41 mouse cellular contexts compared by ENCODE assay signal in genomic region chrX:140887193-140887592, GRCm38 (mm10). TPM values are rescaled to one million over a fixed set of nuclear protein-coding genes. Genes with fewer than 3 reads are reported as not detected.
"Had no signal": no experiment of that assay in that cellular context is flagged by ENCODE, and none has a peak within 500 bp of the region (broad histone marks: within the 10 kb centered on the region; RNA-seq: fewer than 3 reads in every experiment).

No protein-coding gene starts in this region.

- ATAC-seq: liver, embryonic 12.5 days; lung, postnatal 0 days; midbrain, embryonic 13.5 days; midbrain, embryonic 15.5 days; midbrain, embryonic 16.5 days had no signal

- H3K36me3 ChIP-seq: limb, embryonic 10.5 days; limb, embryonic 12.5 days; limb, embryonic 13.5 days; limb, embryonic 15.5 days; liver, embryonic 12.5 days; liver, embryonic 13.5 days; liver, embryonic 15.5 days; lung, embryonic 15.5 days; midbrain, embryonic 10.5 days; midbrain, embryonic 12.5 days; midbrain, embryonic 13.5 days; midbrain, embryonic 15.5 days had no signal

- H3K9me3 ChIP-seq: limb, embryonic 10.5 days; limb, embryonic 12.5 days; limb, embryonic 13.5 days; limb, embryonic 15.5 days; liver, embryonic 12.5 days; liver, embryonic 13.5 days; liver, embryonic 15.5 days; lung, embryonic 15.5 days; megakaryocyte, embryonic 14.5 days; midbrain, embryonic 10.5 days; midbrain, embryonic 12.5 days; midbrain, embryonic 13.5 days; midbrain, embryonic 15.5 days had no signal

- H3K27me3 ChIP-seq: liver, embryonic 13.5 days; liver, embryonic 15.5 days; lung, embryonic 15.5 days had no signal

- H3K9ac ChIP-seq: limb, embryonic 12.5 days; limb, embryonic 13.5 days; limb, embryonic 15.5 days; liver, embryonic 12.5 days; liver, embryonic 13.5 days; liver, embryonic 14.5 days; liver, embryonic 15.5 days; lung, embryonic 14.5 days; lung, embryonic 15.5 days; midbrain, embryonic 12.5 days; midbrain, embryonic 13.5 days; midbrain, embryonic 15.5 days had no signal

- H3K27ac ChIP-seq: left cerebral cortex, adult 2 months; limb, embryonic 10.5 days; limb, embryonic 12.5 days; limb, embryonic 13.5 days; limb, embryonic 15.5 days; liver, embryonic 12.5 days; liver, embryonic 13.5 days; liver, embryonic 14.5 days; liver, embryonic 15.5 days; lung, embryonic 15.5 days; macrophage; midbrain, embryonic 10.5 days; midbrain, embryonic 12.5 days; midbrain, embryonic 13.5 days; midbrain, embryonic 15.5 days had no signal

- H3K4me2 ChIP-seq: limb, embryonic 12.5 days; limb, embryonic 13.5 days; limb, embryonic 15.5 days; liver, embryonic 11.5 days; liver, embryonic 12.5 days; liver, embryonic 13.5 days; liver, embryonic 15.5 days; lung, embryonic 14.5 days; lung, embryonic 15.5 days; midbrain, embryonic 11.5 days; midbrain, embryonic 12.5 days; midbrain, embryonic 13.5 days; midbrain, embryonic 15.5 days had no signal

- DNase-seq: left cerebral cortex, postnatal 4 days; liver; liver, embryonic 13.5 days; lung, adult 18-20 months; lung, adult 2 months; lung, embryonic 14.5 days; lung, postnatal 10 days; lung, postnatal 14 days; lung, postnatal 36 days; lung, postnatal 4 days; midbrain, embryonic 14.5 days had no signal

- H3K4me1 ChIP-seq: limb, embryonic 10.5 days; limb, embryonic 12.5 days; limb, embryonic 13.5 days; limb, embryonic 15.5 days; liver, embryonic 12.5 days; liver, embryonic 13.5 days; liver, embryonic 15.5 days; lung, embryonic 15.5 days; megakaryocyte, embryonic 14.5 days; midbrain, embryonic 10.5 days; midbrain, embryonic 12.5 days; midbrain, embryonic 13.5 days; midbrain, embryonic 15.5 days had no signal

- H3K4me3 ChIP-seq: left cerebral cortex, adult 2 months; limb, embryonic 10.5 days; limb, embryonic 12.5 days; limb, embryonic 13.5 days; limb, embryonic 15.5 days; liver, embryonic 12.5 days; liver, embryonic 13.5 days; liver, embryonic 15.5 days; lung, embryonic 15.5 days; megakaryocyte, embryonic 14.5 days; midbrain, embryonic 10.5 days; midbrain, embryonic 12.5 days; midbrain, embryonic 13.5 days; midbrain, embryonic 15.5 days; myocyte had no signal

RNA-seq across cellular contexts. Expression of gene Vsig1, which starts 20.2 kb away (rescaled TPM):
- total RNA-seq: left cerebral cortex, adult 2 months; left cerebral cortex, adult 8-10 months; left cerebral cortex, postnatal 14 days; left cerebral cortex, postnatal 25 days; left cerebral cortex, postnatal 36 days; left cerebral cortex, postnatal 4 days; liver, adult 2 months; megakaryocyte progenitor cell, adult 5-6 weeks; megakaryocyte, adult 5-6 weeks; megakaryocyte-erythroid progenitor cell, adult 5-6 weeks; monocyte, adult 5-6 weeks had no signal
- polyA plus RNA-seq: limb, embryonic 10.5 days; limb, embryonic 12.5 days; limb, embryonic 13.5 days; limb, embryonic 14.5 days; limb, embryonic 15.5 days; liver, adult 2 months; liver, embryonic 13.5 days; liver, embryonic 15.5 days; macrophage; midbrain, embryonic 10.5 days; midbrain, embryonic 11.5 days; midbrain, embryonic 12.5 days; midbrain, embryonic 13.5 days; midbrain, embryonic 16.5 days; myocyte had no signal
